Mouse (Mus musculus) E14TG2a.4 (cell line): ENCODE measurements at regions not wholly inside any gene's neighbourhood (a gene's known extent, or its start where the extent isn't known, plus 50 kb on each side); places are given as distances from the start of the nearest gene placed in this dataset.

Experiments used
- CTCF ChIP-seq: conservative IDR thresholded peaks from 2 replicates; pipeline ENCODE4 v1.5.1; 2014; ENCODE audit warnings: low read length
- NANOG ChIP-seq: IDR thresholded peaks from 2 replicates; pipeline ENCODE4 v1.6.1; 2014; ENCODE audit warnings: borderline replicate concordance, low read length, mixed read lengths

DNA sequence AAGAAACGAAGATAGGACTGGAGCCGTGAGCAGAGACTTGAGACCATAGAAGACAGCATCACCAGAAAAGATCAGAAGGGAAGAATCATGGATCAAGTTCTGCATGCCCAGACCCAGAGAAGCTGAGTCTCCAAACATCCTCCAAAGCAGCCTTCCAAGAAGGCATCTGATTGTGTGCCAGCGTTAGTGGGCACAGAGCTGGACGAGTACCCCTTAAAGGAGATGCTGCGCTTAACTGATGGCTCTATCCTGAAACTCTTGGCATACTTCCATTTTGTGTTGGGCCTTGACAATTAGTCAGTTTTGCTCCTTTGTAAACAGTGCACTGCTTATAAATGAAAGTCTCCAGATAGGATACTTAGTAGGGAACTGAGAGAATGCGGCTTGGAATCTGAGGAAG lies 119.8 kb downstream of the Il20rb start:
- TF ChIP-seq CTCF (no peak), NANOG (no peak)
